Mouse (Mus musculus): ENCODE data around the gene 1810046K07Rik. TPM values are rescaled to one million over a fixed set of nuclear protein-coding genes. Genes with fewer than 3 reads are reported as not detected.
A peak's percentile ranks its signal among the peaks of the same experiment; 100 is the strongest.

Gene 1810046K07Rik
- polyA plus RNA-seq, 1 experiment from 2014 or later, result not detected

GRCm38 (mm10) chr9:51278500-51279381 lies 50.0 kb downstream of the 1810046K07Rik start, which contains the start of gene Colca2:
Gene Colca2, minus strand, starts transcription at chr9:51278569.
- peak within 1 kb of the TSS; percentile 40 for H3K4me3 ChIP-seq (ENCODE audit: low read depth, low read length)
- H3K27me3 ChIP-seq (replicated peaks; ENCODE audit: control insufficient read depth, insufficient read depth, low read length), result peaks cover 18% of the 10 kb centered on the region
- H3K9ac ChIP-seq (ENCODE audit: low read length), result peak within 1 kb of the TSS; percentile 59
- WGBS, result under 1% methylated on average over 53 of the region's 53 CpGs
- H3K4me2 ChIP-seq (ENCODE audit: low read length), result peak within 1 kb of the TSS; percentile 80
- 0 out of 2 replicates have a peak, but pooled peaks cover 4% of the 10 kb centered on the region for H3K4me1 ChIP-seq (ENCODE audit: control insufficient read depth, insufficient read depth, low read length)
- H3K9me3 ChIP-seq (replicated peaks; ENCODE audit: control insufficient read depth, low read length), result no peaks in the 10 kb centered on the region
- no peaks in the 10 kb centered on the region for H3K36me3 ChIP-seq (ENCODE audit: control insufficient read depth, insufficient read depth, low read length)
- no peak within 1 kb of the TSS for H3K27ac ChIP-seq (ENCODE audit: low read depth, low read length)
- DNase-seq (ENCODE audit: low spot score) (peak; percentile 76), ATAC-seq (peak; percentile 97)

- WGBS, result 26% methylated on average over 13 of the region's 13 CpGs
- Histone ChIP-seq H3K9me3 (replicated peaks; ENCODE audit: control insufficient read depth, low read length) (no peaks in the 10 kb centered on the region), H3K4me2 (ENCODE audit: low read length) (peak overlapping the region; percentile 80), H3K27me3 (replicated peaks; ENCODE audit: control insufficient read depth, insufficient read depth, low read length) (peaks cover 18% of the 10 kb centered on the region), H3K9ac (ENCODE audit: low read length) (peak overlapping the region; percentile 59), H3K36me3 (ENCODE audit: control insufficient read depth, insufficient read depth, low read length) (no peaks in the 10 kb centered on the region), H3K4me1 (ENCODE audit: control insufficient read depth, insufficient read depth, low read length) (0 out of 2 replicates have a peak, but pooled peaks cover 4% of the 10 kb centered on the region), H3K27ac (ENCODE audit: low read depth, low read length) (no peak overlapping the region), H3K4me3 (ENCODE audit: low read depth, low read length) (peak overlapping the region; percentile 40)
- DNase-seq (ENCODE audit: low spot score), result no peak
- no peak; the same call in none of the 2 replicates for ATAC-seq
Measured at GRCm38 (mm10) chr9:51277834-51278498, 50.8 kb downstream of the 1810046K07Rik start.

- WGBS, result 14% methylated on average over 4 of the region's 4 CpGs
- H3K4me3 ChIP-seq (ENCODE audit: low read depth, low read length), result no peak overlapping the region
- H3K36me3 ChIP-seq (ENCODE audit: control insufficient read depth, insufficient read depth, low read length), result no peaks in the 10 kb centered on the region
- ATAC-seq (no peak), DNase-seq (ENCODE audit: low spot score) (no peak)
- H3K27me3 ChIP-seq (replicated peaks; ENCODE audit: control insufficient read depth, insufficient read depth, low read length), result peaks cover 11% of the 10 kb centered on the region
- no peak overlapping the region for H3K4me2 ChIP-seq (ENCODE audit: low read length)
- H3K27ac ChIP-seq (ENCODE audit: low read depth, low read length), result no peak overlapping the region
- 0 out of 2 replicates have a peak, but pooled peaks cover 4% of the 10 kb centered on the region for H3K4me1 ChIP-seq (ENCODE audit: control insufficient read depth, insufficient read depth, low read length)
- no peak overlapping the region for H3K9ac ChIP-seq (ENCODE audit: low read length)
- no peaks in the 10 kb centered on the region for H3K9me3 ChIP-seq (replicated peaks; ENCODE audit: control insufficient read depth, low read length)
Measured at GRCm38 (mm10) chr9:51274678-51275077, 54.0 kb downstream of the 1810046K07Rik start.

- ATAC-seq (no peak), DNase-seq (ENCODE audit: low spot score) (no peak)
- WGBS, result 67% methylated on average over 9 of the region's 9 CpGs
- Histone ChIP-seq H3K4me3 (ENCODE audit: low read depth, low read length) (no peak overlapping the region), H3K27me3 (replicated peaks; ENCODE audit: control insufficient read depth, insufficient read depth, low read length) (peaks cover 1% of the 10 kb centered on the region; the same call in 1 of the 2 replicates), H3K36me3 (ENCODE audit: control insufficient read depth, insufficient read depth, low read length) (no peaks in the 10 kb centered on the region), H3K4me1 (ENCODE audit: control insufficient read depth, insufficient read depth, low read length) (0 out of 2 replicates have a peak, but pooled peaks cover 2% of the 10 kb centered on the region), H3K27ac (ENCODE audit: low read depth, low read length) (no peak overlapping the region), H3K4me2 (ENCODE audit: low read length) (no peak overlapping the region), H3K9ac (ENCODE audit: low read length) (no peak overlapping the region), H3K9me3 (replicated peaks; ENCODE audit: control insufficient read depth, low read length) (no peaks in the 10 kb centered on the region)
Measured at GRCm38 (mm10) chr9:51273581-51274154, 55.0 kb downstream of the 1810046K07Rik start.

- Histone ChIP-seq H3K9me3 (replicated peaks; ENCODE audit: control insufficient read depth, low read length) (no peaks in the 10 kb centered on the region), H3K9ac (ENCODE audit: low read length) (no peak overlapping the region), H3K4me3 (ENCODE audit: low read depth, low read length) (no peak overlapping the region), H3K36me3 (ENCODE audit: control insufficient read depth, insufficient read depth, low read length) (no peaks in the 10 kb centered on the region), H3K4me2 (ENCODE audit: low read length) (no peak overlapping the region), H3K27ac (ENCODE audit: low read depth, low read length) (no peak overlapping the region), H3K27me3 (replicated peaks; ENCODE audit: control insufficient read depth, insufficient read depth, low read length) (no peaks in the 10 kb centered on the region), H3K4me1 (ENCODE audit: control insufficient read depth, insufficient read depth, low read length) (no peaks in the 10 kb centered on the region)
- no peak for DNase-seq (ENCODE audit: low spot score)
- 86% methylated on average over 5 of the region's 5 CpGs for WGBS
- no peak for ATAC-seq
Measured at GRCm38 (mm10) chr9:51272102-51272501, 56.6 kb downstream of the 1810046K07Rik start.

- Histone ChIP-seq H3K4me2 (ENCODE audit: low read length) (no peak overlapping the region), H3K4me1 (ENCODE audit: control insufficient read depth, insufficient read depth, low read length) (no peaks in the 10 kb centered on the region), H3K27me3 (replicated peaks; ENCODE audit: control insufficient read depth, insufficient read depth, low read length) (no peaks in the 10 kb centered on the region), H3K4me3 (ENCODE audit: low read depth, low read length) (no peak overlapping the region), H3K9me3 (replicated peaks; ENCODE audit: control insufficient read depth, low read length) (no peaks in the 10 kb centered on the region), H3K27ac (ENCODE audit: low read depth, low read length) (no peak overlapping the region), H3K36me3 (ENCODE audit: control insufficient read depth, insufficient read depth, low read length) (no peaks in the 10 kb centered on the region), H3K9ac (ENCODE audit: low read length) (no peak overlapping the region)
- 49% methylated on average over 8 of the region's 8 CpGs for WGBS
- no peak for DNase-seq (ENCODE audit: low spot score)
- no peak for ATAC-seq
Measured at GRCm38 (mm10) chr9:51271073-51271472, 57.6 kb downstream of the 1810046K07Rik start.

GRCm38 (mm10) chr9:51268852-51269251 lies 59.9 kb downstream of the 1810046K07Rik start:
- no peaks in the 10 kb centered on the region for H3K4me1 ChIP-seq (ENCODE audit: control insufficient read depth, insufficient read depth, low read length)
- H3K9ac ChIP-seq (ENCODE audit: low read length), result no peak overlapping the region
- ATAC-seq, result no peak
- H3K27me3 ChIP-seq (replicated peaks; ENCODE audit: control insufficient read depth, insufficient read depth, low read length), result no peaks in the 10 kb centered on the region
- 83% methylated on average over 5 of the region's 5 CpGs for WGBS
- H3K4me3 ChIP-seq (ENCODE audit: low read depth, low read length), result no peak overlapping the region
- no peaks in the 10 kb centered on the region for H3K9me3 ChIP-seq (replicated peaks; ENCODE audit: control insufficient read depth, low read length)
- DNase-seq (ENCODE audit: low spot score), result no peak
- no peak overlapping the region for H3K4me2 ChIP-seq (ENCODE audit: low read length)
- H3K27ac ChIP-seq (ENCODE audit: low read depth, low read length), result no peak overlapping the region
- H3K36me3 ChIP-seq (ENCODE audit: control insufficient read depth, insufficient read depth, low read length), result no peaks in the 10 kb centered on the region

GRCm38 (mm10) chr9:51258426-51258825 lies 70.3 kb downstream of the 1810046K07Rik start:
- Histone ChIP-seq H3K27me3 (replicated peaks; ENCODE audit: control insufficient read depth, insufficient read depth, low read length) (no peaks in the 10 kb centered on the region), H3K9ac (ENCODE audit: low read length) (no peak overlapping the region), H3K36me3 (ENCODE audit: control insufficient read depth, insufficient read depth, low read length) (no peaks in the 10 kb centered on the region), H3K4me2 (ENCODE audit: low read length) (no peak overlapping the region), H3K4me3 (ENCODE audit: low read depth, low read length) (no peak overlapping the region), H3K27ac (ENCODE audit: low read depth, low read length) (no peak overlapping the region), H3K9me3 (replicated peaks; ENCODE audit: control insufficient read depth, low read length) (no peaks in the 10 kb centered on the region), H3K4me1 (ENCODE audit: control insufficient read depth, insufficient read depth, low read length) (no peaks in the 10 kb centered on the region)
- ATAC-seq (no peak), DNase-seq (ENCODE audit: low spot score) (no peak)
- WGBS, result 88% methylated on average over 5 of the region's 5 CpGs

Data from forebrain, embryonic 14.5 days (tissue).